Mouse (Mus musculus): ENCODE results near the gene Antxr1.

- no peak for TF ChIP-seq POLR2A (IDR thresholded peaks at IDR 0.05; ENCODE audit: borderline replicate concordance, insufficient read depth, low read length)
- no peak for TF ChIP-seq CTCF (IDR thresholded peaks at IDR 0.05; ENCODE audit: borderline replicate concordance, insufficient read depth, low read depth, low read length)
Observed at GRCm38 (mm10) chr6:87142239-87142638, 193.4 kb downstream of the Antxr1 start.

Measured in cerebellum, adult 2 months (tissue).